Mouse (Mus musculus): ENCODE results near the gene Dera. TPM values are rescaled to one million over a fixed set of nuclear protein-coding genes. Genes with fewer than 3 reads are reported as not detected.

Gene Dera
- polyA plus RNA-seq, 1 experiment from 2014 or later, result 17.8 TPM

DNA sequence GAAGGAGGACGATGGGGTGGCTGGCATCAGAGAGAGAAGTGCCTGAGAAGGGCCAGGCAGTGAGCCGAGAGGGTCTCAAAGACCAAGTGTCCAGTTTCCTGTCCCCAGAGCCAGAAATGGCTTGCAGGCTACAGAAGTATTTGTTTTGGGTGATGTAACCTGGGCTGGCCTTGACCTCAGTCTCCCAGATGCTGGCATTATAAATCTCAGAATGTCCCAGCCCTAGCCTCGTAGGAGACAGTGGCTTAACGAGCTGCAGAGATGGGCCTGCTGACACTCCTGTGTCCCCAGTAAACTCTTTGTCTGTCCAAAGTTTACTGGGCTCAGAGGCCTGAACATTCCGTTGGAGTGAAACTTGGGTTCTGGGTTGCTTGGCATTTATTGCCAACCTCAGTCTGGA is 55.8 kb downstream of the Dera start:
- no peak for ATAC-seq
- no peaks in the 10 kb centered on the region for H3K9me3 ChIP-seq (replicated peaks; ENCODE audit: control insufficient read depth, low read length)

GRCm38 (mm10) chr6:137814006-137814405 is 59.7 kb downstream of the Dera start:
- 96% methylated on average over 1 of the region's 1 CpGs for WGBS
- DNase-seq (ENCODE audit: low spot score) (no peak), ATAC-seq (no peak)
- no peaks in the 10 kb centered on the region for H3K27me3 ChIP-seq (replicated peaks; ENCODE audit: control insufficient read depth, insufficient read depth, low read length)
- no peak overlapping the region for H3K4me3 ChIP-seq (ENCODE audit: low read depth, low read length)
- no peaks in the 10 kb centered on the region for H3K4me1 ChIP-seq (ENCODE audit: control insufficient read depth, insufficient read depth, low read length)
- no peak overlapping the region for H3K9ac ChIP-seq (ENCODE audit: low read length)
- H3K4me2 ChIP-seq (ENCODE audit: low read length), result no peak overlapping the region
- H3K27ac ChIP-seq (ENCODE audit: low read depth, low read length), result no peak overlapping the region
- H3K9me3 ChIP-seq (replicated peaks; ENCODE audit: control insufficient read depth, low read length), result no peaks in the 10 kb centered on the region
- H3K36me3 ChIP-seq (ENCODE audit: control insufficient read depth, insufficient read depth, low read length), result no peaks in the 10 kb centered on the region

More for the DNA sequence above, 55.8 kb downstream of the Dera start:
- H3K36me3 ChIP-seq (ENCODE audit: control insufficient read depth, insufficient read depth, low read length), result no peaks in the 10 kb centered on the region
- H3K4me2 ChIP-seq (ENCODE audit: low read length), result no peak overlapping the region
- DNase-seq (ENCODE audit: low spot score), result no peak
- 61% methylated on average over 5 of the region's 5 CpGs for WGBS
- no peak overlapping the region for H3K4me3 ChIP-seq (ENCODE audit: low read depth, low read length)
- no peaks in the 10 kb centered on the region for H3K4me1 ChIP-seq (ENCODE audit: control insufficient read depth, insufficient read depth, low read length)
- H3K9ac ChIP-seq (ENCODE audit: low read length), result no peak overlapping the region
- H3K27ac ChIP-seq (ENCODE audit: low read depth, low read length), result no peak overlapping the region
- H3K27me3 ChIP-seq (replicated peaks; ENCODE audit: control insufficient read depth, insufficient read depth, low read length), result no peaks in the 10 kb centered on the region

DNA sequence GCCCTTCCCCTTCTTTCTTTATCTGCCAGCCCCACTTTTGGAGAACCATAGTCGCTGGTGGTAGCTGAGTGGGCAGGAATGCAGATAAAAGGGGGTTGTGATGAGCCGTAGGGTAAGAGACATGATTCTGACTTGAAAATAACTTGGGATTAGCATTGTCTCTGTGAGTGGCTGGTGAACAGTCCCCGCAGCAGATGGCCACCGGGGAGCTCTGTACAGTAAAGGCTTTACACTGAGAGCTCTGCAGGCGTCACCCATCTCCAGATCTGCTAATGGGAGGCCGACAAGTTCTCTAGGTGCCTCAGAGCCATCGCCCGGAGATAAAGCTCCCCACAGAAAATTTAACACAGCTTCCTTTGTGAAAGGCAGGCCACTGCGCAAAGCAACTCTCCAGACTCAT is 62.2 kb downstream of the Dera start:
- Histone ChIP-seq H3K27ac (ENCODE audit: low read depth, low read length) (no peak overlapping the region), H3K36me3 (ENCODE audit: control insufficient read depth, insufficient read depth, low read length) (no peaks in the 10 kb centered on the region), H3K4me1 (ENCODE audit: control insufficient read depth, insufficient read depth, low read length) (no peaks in the 10 kb centered on the region), H3K4me3 (ENCODE audit: low read depth, low read length) (no peak overlapping the region), H3K9ac (ENCODE audit: low read length) (no peak overlapping the region), H3K4me2 (ENCODE audit: low read length) (no peak overlapping the region), H3K27me3 (replicated peaks; ENCODE audit: control insufficient read depth, insufficient read depth, low read length) (no peaks in the 10 kb centered on the region), H3K9me3 (replicated peaks; ENCODE audit: control insufficient read depth, low read length) (no peaks in the 10 kb centered on the region)
- DNase-seq (ENCODE audit: low spot score) (no peak), ATAC-seq (no peak)
- WGBS, result 84% methylated on average over 9 of the region's 9 CpGs

DNA sequence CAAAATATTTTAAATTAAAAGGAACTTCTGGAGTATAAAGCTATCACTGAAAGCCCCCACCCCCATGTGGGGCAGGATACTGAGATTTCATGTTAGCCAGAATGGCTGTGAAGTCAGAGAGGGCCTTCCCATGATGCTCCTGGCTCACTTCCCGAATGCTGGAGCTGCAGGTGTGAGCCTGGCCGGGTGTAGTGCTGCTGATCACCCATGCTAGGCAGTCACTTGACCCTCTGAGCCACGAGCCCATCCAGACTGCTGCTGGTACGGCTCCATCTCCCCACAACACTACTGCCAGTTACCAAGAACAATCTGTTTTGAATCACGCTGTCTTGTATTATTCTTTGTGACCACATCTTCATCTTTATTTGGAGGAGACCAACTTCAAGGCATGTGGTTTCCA is 68.2 kb downstream of the Dera start:
- ATAC-seq (no peak), DNase-seq (ENCODE audit: low spot score) (no peak)
- Histone ChIP-seq H3K4me3 (ENCODE audit: low read depth, low read length) (no peak overlapping the region), H3K4me1 (ENCODE audit: control insufficient read depth, insufficient read depth, low read length) (no peaks in the 10 kb centered on the region), H3K27me3 (replicated peaks; ENCODE audit: control insufficient read depth, insufficient read depth, low read length) (no peaks in the 10 kb centered on the region), H3K4me2 (ENCODE audit: low read length) (no peak overlapping the region), H3K27ac (ENCODE audit: low read depth, low read length) (no peak overlapping the region), H3K9ac (ENCODE audit: low read length) (no peak overlapping the region), H3K36me3 (ENCODE audit: control insufficient read depth, insufficient read depth, low read length) (no peaks in the 10 kb centered on the region), H3K9me3 (replicated peaks; ENCODE audit: control insufficient read depth, low read length) (no peaks in the 10 kb centered on the region)
- WGBS, result 83% methylated on average over 5 of the region's 5 CpGs

DNA sequence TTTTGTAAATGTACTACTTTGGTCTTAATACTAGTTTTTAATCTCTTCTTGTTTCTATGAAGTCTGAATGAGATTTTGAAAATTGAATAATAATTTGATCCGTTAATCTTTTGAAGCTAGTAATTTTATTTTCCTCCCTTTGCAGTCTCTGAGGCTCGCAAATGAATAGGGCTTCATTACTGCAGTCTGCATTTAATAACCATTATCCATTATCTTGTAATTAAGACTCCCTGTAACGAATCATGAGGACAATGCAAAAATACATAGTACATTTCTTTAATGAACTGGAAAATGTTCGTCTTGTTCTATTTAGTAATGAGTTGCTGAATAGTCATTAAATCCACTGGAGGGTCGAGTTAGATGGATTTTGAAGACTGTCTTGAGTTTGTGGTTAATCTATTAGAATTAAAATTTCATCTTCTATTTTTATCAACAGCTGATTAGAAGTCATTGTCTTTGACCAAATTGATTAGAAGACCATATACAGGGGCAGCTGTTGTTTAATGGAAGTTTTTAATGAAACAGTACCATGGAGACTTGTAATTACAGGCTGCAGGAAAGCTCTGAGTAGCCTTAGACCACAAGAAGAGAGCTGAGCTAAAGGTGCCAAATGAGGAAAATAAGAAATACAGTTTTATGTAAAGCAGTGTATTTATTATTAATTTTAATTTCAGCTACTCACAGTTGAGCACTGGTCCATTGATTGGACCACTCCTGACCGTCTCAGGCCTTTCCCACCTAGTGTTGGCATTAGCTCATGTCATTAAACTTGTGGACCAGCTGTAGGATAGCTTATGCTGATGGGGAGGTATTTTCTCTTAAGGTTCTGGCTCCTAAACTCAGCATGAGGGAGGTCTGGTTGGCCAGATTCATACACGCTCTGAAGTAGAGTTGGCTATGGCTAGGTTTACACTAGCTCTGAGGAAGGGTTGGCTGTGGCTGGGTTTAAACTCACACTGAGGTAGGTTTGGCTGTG is 70.0 kb downstream of the Dera start:
- no peaks in the 10 kb centered on the region for H3K36me3 ChIP-seq (ENCODE audit: control insufficient read depth, insufficient read depth, low read length)
- H3K4me3 ChIP-seq (ENCODE audit: low read depth, low read length), result no peak overlapping the region
- ATAC-seq (peak; percentile 50; the same call in 1 of the 2 replicates), DNase-seq (ENCODE audit: low spot score) (no peak)
- WGBS, result 38% methylated on average over 7 of the region's 7 CpGs
- no peak overlapping the region for H3K4me2 ChIP-seq (ENCODE audit: low read length)
- no peaks in the 10 kb centered on the region for H3K4me1 ChIP-seq (ENCODE audit: control insufficient read depth, insufficient read depth, low read length)
- no peaks in the 10 kb centered on the region for H3K9me3 ChIP-seq (replicated peaks; ENCODE audit: control insufficient read depth, low read length)
- no peak overlapping the region for H3K9ac ChIP-seq (ENCODE audit: low read length)
- no peak overlapping the region for H3K27ac ChIP-seq (ENCODE audit: low read depth, low read length)
- H3K27me3 ChIP-seq (replicated peaks; ENCODE audit: control insufficient read depth, insufficient read depth, low read length), result no peaks in the 10 kb centered on the region

GRCm38 (mm10) chr6:137825022-137825613 is 70.8 kb downstream of the Dera start:
- Histone ChIP-seq H3K27me3 (replicated peaks; ENCODE audit: control insufficient read depth, insufficient read depth, low read length) (no peaks in the 10 kb centered on the region), H3K4me2 (ENCODE audit: low read length) (no peak overlapping the region), H3K36me3 (ENCODE audit: control insufficient read depth, insufficient read depth, low read length) (no peaks in the 10 kb centered on the region), H3K9me3 (replicated peaks; ENCODE audit: control insufficient read depth, low read length) (no peaks in the 10 kb centered on the region), H3K27ac (ENCODE audit: low read depth, low read length) (no peak overlapping the region), H3K9ac (ENCODE audit: low read length) (no peak overlapping the region), H3K4me3 (ENCODE audit: low read depth, low read length) (no peak overlapping the region), H3K4me1 (ENCODE audit: control insufficient read depth, insufficient read depth, low read length) (no peaks in the 10 kb centered on the region)
- DNase-seq (ENCODE audit: low spot score), result no peak
- ATAC-seq, result peak; percentile 35; the same call in 1 of the 2 replicates
- WGBS, result 93% methylated on average over 5 of the region's 5 CpGs

DNA sequence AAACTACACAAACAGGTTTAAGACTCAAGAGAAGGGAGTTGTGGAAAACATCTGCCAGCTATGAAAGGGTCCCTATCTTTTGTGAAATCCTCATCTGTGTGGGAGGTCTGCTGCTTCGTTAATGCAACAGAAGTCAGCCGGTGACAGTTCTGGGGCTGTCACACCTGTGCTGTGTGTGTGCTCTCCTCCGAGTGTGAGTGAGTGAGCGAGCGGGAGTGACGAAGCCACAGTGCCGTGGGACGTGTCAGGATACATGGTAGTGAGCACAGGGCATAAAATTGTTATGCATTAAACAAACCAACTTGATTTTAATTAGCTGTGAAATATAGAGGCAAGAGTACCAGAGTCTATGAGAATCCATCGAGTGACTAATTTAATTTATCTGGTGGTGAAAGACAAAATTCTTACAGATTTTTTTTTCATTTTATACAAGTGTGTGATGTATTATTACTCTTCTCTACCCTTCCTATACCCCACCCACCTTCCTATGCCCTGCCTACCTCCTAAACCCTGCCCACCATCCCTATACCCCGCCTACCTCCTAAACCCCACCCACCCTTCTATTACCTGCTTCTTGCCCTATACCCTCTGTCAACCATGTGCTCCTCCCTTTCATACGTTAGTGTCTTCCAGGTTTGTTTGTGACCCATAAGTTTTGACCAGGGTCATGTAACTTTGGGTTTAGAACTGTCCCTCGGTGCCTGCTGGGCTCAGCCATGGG is 74.9 kb downstream of the Dera start:
- Histone ChIP-seq H3K4me1 (ENCODE audit: control insufficient read depth, insufficient read depth, low read length) (no peaks in the 10 kb centered on the region), H3K9me3 (replicated peaks; ENCODE audit: control insufficient read depth, low read length) (no peaks in the 10 kb centered on the region), H3K27me3 (replicated peaks; ENCODE audit: control insufficient read depth, insufficient read depth, low read length) (no peaks in the 10 kb centered on the region), H3K4me3 (ENCODE audit: low read depth, low read length) (no peak overlapping the region), H3K36me3 (ENCODE audit: control insufficient read depth, insufficient read depth, low read length) (no peaks in the 10 kb centered on the region), H3K9ac (ENCODE audit: low read length) (no peak overlapping the region), H3K4me2 (ENCODE audit: low read length) (no peak overlapping the region), H3K27ac (ENCODE audit: low read depth, low read length) (no peak overlapping the region)
- ATAC-seq, result no peak
- no peak for DNase-seq (ENCODE audit: low spot score)
- 84% methylated on average over 12 of the region's 12 CpGs for WGBS

- Histone ChIP-seq H3K27ac (ENCODE audit: low read depth, low read length) (no peak overlapping the region), H3K4me2 (ENCODE audit: low read length) (no peak overlapping the region), H3K4me1 (ENCODE audit: control insufficient read depth, insufficient read depth, low read length) (no peaks in the 10 kb centered on the region), H3K36me3 (ENCODE audit: control insufficient read depth, insufficient read depth, low read length) (no peaks in the 10 kb centered on the region), H3K4me3 (ENCODE audit: low read depth, low read length) (no peak overlapping the region), H3K27me3 (replicated peaks; ENCODE audit: control insufficient read depth, insufficient read depth, low read length) (no peaks in the 10 kb centered on the region), H3K9ac (ENCODE audit: low read length) (no peak overlapping the region), H3K9me3 (replicated peaks; ENCODE audit: control insufficient read depth, low read length) (no peaks in the 10 kb centered on the region)
- DNase-seq (ENCODE audit: low spot score) (no peak), ATAC-seq (no peak)
- WGBS, result 92% methylated on average over 13 of the region's 13 CpGs
These were observed 82.5 kb downstream of the Dera start for GRCm38 (mm10) chr6:137836799-137837198.
